Mouse (Mus musculus): Measurements from ENCODE around the gene Frmd5.
"Not testable (repeated sequence)": the region's sequence is repeated elsewhere in the genome, so short reads cannot be mapped to it uniquely, and the experiment has no call there.

Gene Frmd5

GRCm38 (mm10) chr2:121501550-121501949 lies 305.3 kb downstream of the Frmd5 start:
- not testable (repeated sequence) for DNase-seq (ENCODE audit: low spot score)

Measured in ovary, postnatal 36 days (tissue).